Mouse (Mus musculus): ENCODE measurements around the gene Ddx52. TPM values are rescaled to one million over a fixed set of nuclear protein-coding genes. Genes with fewer than 3 reads are reported as not detected.

Ddx52 gene
- total and polyA plus RNA-seq, 3 experiments, result 3.2 to 82.8 (median 54.2) TPM

GRCm38 (mm10) chr11:83975488-83975887 lies 33.6 kb downstream of the Ddx52 start:
- Histone ChIP-seq H3K4me3 (ENCODE audit: low read depth, low read length) (no peak overlapping the region), H3K9me3 (replicated peaks) (no peaks in the 10 kb centered on the region), H3K27me3 (ENCODE audit: insufficient read depth, low read length) (no peaks in the 10 kb centered on the region), H3K4me1 (ENCODE audit: insufficient read depth, low read depth, low read length) (peaks cover 21% of the 10 kb centered on the region), H3K36me3 (replicated peaks) (peaks cover 88% of the 10 kb centered on the region)
- 0 out of 2 replicates have a peak, but pooled peaks have one; percentile 41 for TF ChIP-seq TAL1 (conservative IDR thresholded peaks at IDR 0.05; ENCODE audit: low read depth, low read length)
- no peak for TF ChIP-seq CTCF (IDR thresholded peaks at IDR 0.05; ENCODE audit: low read depth, low read length)
- ATAC-seq (ENCODE audit: extremely low read depth, insufficient number of reproducible peaks, low FRiP score, poor library complexity, severe bottlenecking) (no peak), DNase-seq (ENCODE audit: low spot score) (no peak)

GRCm38 (mm10) chr11:83976236-83976977 lies 34.5 kb downstream of the Ddx52 start:
- H3K4me3 ChIP-seq (ENCODE audit: low read depth, low read length), result no peak overlapping the region
- peaks cover 89% of the 10 kb centered on the region for H3K36me3 ChIP-seq (replicated peaks)
- peaks cover 21% of the 10 kb centered on the region for H3K4me1 ChIP-seq (ENCODE audit: insufficient read depth, low read depth, low read length)
- ATAC-seq (ENCODE audit: extremely low read depth, insufficient number of reproducible peaks, low FRiP score, poor library complexity, severe bottlenecking) (no peak), DNase-seq (ENCODE audit: low spot score) (no peak)
- H3K27me3 ChIP-seq (ENCODE audit: insufficient read depth, low read length), result no peaks in the 10 kb centered on the region
- no peaks in the 10 kb centered on the region for H3K9me3 ChIP-seq (replicated peaks)
- no peak for TF ChIP-seq TAL1 (conservative IDR thresholded peaks at IDR 0.05; ENCODE audit: low read depth, low read length)
- no peak for TF ChIP-seq CTCF (IDR thresholded peaks at IDR 0.05; ENCODE audit: low read depth, low read length)
- no peak for TF ChIP-seq GATA2 (IDR thresholded peaks at IDR 0.05; ENCODE audit: borderline replicate concordance, low read depth, low read length)
- TF ChIP-seq POLR2AphosphoS5 (IDR thresholded peaks at IDR 0.05; ENCODE audit: insufficient replicate concordance, low read depth, low read length), result no peak
- no peak for TF ChIP-seq GATA1 (IDR thresholded peaks at IDR 0.05; ENCODE audit: borderline replicate concordance, low read length)

- ATAC-seq (ENCODE audit: extremely low read depth, insufficient number of reproducible peaks, low FRiP score, poor library complexity, severe bottlenecking) (no peak), DNase-seq (ENCODE audit: low spot score) (no peak)
- no peaks in the 10 kb centered on the region for H3K9me3 ChIP-seq (replicated peaks)
- H3K36me3 ChIP-seq (replicated peaks), result peaks cover 87% of the 10 kb centered on the region
- H3K27me3 ChIP-seq (ENCODE audit: insufficient read depth, low read length), result no peaks in the 10 kb centered on the region
- peaks cover 20% of the 10 kb centered on the region for H3K4me1 ChIP-seq (ENCODE audit: insufficient read depth, low read depth, low read length)
- H3K4me3 ChIP-seq (ENCODE audit: low read depth, low read length), result no peak overlapping the region
- no peak for TF ChIP-seq TAL1 (conservative IDR thresholded peaks at IDR 0.05; ENCODE audit: low read depth, low read length)
- TF ChIP-seq GATA1 (IDR thresholded peaks at IDR 0.05; ENCODE audit: borderline replicate concordance, low read length), result no peak
- no peak for TF ChIP-seq CTCF (IDR thresholded peaks at IDR 0.05; ENCODE audit: low read depth, low read length)
- no peak for TF ChIP-seq POLR2AphosphoS5 (IDR thresholded peaks at IDR 0.05; ENCODE audit: insufficient replicate concordance, low read depth, low read length)
- no peak for TF ChIP-seq GATA2 (IDR thresholded peaks at IDR 0.05; ENCODE audit: borderline replicate concordance, low read depth, low read length)
Observed at GRCm38 (mm10) chr11:83977810-83978209, 35.9 kb downstream of the Ddx52 start.

GRCm38 (mm10) chr11:83979992-83980391 lies 38.1 kb downstream of the Ddx52 start:
- Histone ChIP-seq H3K9me3 (replicated peaks) (no peaks in the 10 kb centered on the region), H3K4me1 (ENCODE audit: insufficient read depth, low read depth, low read length) (peaks cover 6% of the 10 kb centered on the region), H3K27me3 (ENCODE audit: insufficient read depth, low read length) (no peaks in the 10 kb centered on the region), H3K4me3 (ENCODE audit: low read depth, low read length) (no peak overlapping the region), H3K36me3 (replicated peaks) (peaks cover 87% of the 10 kb centered on the region)
- DNase-seq (ENCODE audit: low spot score) (no peak), ATAC-seq (ENCODE audit: extremely low read depth, insufficient number of reproducible peaks, low FRiP score, poor library complexity, severe bottlenecking) (no peak)
- TF ChIP-seq POLR2AphosphoS5 (IDR thresholded peaks at IDR 0.05; ENCODE audit: insufficient replicate concordance, low read depth, low read length), result no peak

GRCm38 (mm10) chr11:83981338-83981737 lies 39.5 kb downstream of the Ddx52 start:
- no peak for DNase-seq (ENCODE audit: low spot score)
- Histone ChIP-seq H3K36me3 (replicated peaks) (peaks cover 87% of the 10 kb centered on the region), H3K4me1 (ENCODE audit: insufficient read depth, low read depth, low read length) (no peaks in the 10 kb centered on the region), H3K4me3 (ENCODE audit: low read depth, low read length) (no peak overlapping the region), H3K9me3 (replicated peaks) (no peaks in the 10 kb centered on the region), H3K27me3 (ENCODE audit: insufficient read depth, low read length) (no peaks in the 10 kb centered on the region)
- TF ChIP-seq CTCF (IDR thresholded peaks at IDR 0.05; ENCODE audit: low read depth, low read length) (no peak), GATA1 (IDR thresholded peaks at IDR 0.05; ENCODE audit: borderline replicate concordance, low read length) (no peak), POLR2AphosphoS5 (IDR thresholded peaks at IDR 0.05; ENCODE audit: insufficient replicate concordance, low read depth, low read length) (no peak), TAL1 (conservative IDR thresholded peaks at IDR 0.05; ENCODE audit: low read depth, low read length) (no peak), GATA2 (IDR thresholded peaks at IDR 0.05; ENCODE audit: borderline replicate concordance, low read depth, low read length) (no peak)
- ATAC-seq (ENCODE audit: extremely low read depth, insufficient number of reproducible peaks, low FRiP score, poor library complexity, severe bottlenecking), result no peak

- peaks cover 91% of the 10 kb centered on the region for H3K36me3 ChIP-seq (replicated peaks)
- ATAC-seq (ENCODE audit: extremely low read depth, insufficient number of reproducible peaks, low FRiP score, poor library complexity, severe bottlenecking) (no peak), DNase-seq (ENCODE audit: low spot score) (no peak)
Observed at GRCm38 (mm10) chr11:83991701-83992100, 49.8 kb downstream of the Ddx52 start.

More at GRCm38 (mm10) chr11:83991701-83992100, 49.8 kb downstream of the Ddx52 start:
- H3K9me3 ChIP-seq (replicated peaks), result no peaks in the 10 kb centered on the region
- TF ChIP-seq GATA2 (IDR thresholded peaks at IDR 0.05; ENCODE audit: borderline replicate concordance, low read depth, low read length) (no peak), CTCF (IDR thresholded peaks at IDR 0.05; ENCODE audit: low read depth, low read length) (no peak), GATA1 (IDR thresholded peaks at IDR 0.05; ENCODE audit: borderline replicate concordance, low read length) (no peak), TAL1 (conservative IDR thresholded peaks at IDR 0.05; ENCODE audit: low read depth, low read length) (no peak), POLR2AphosphoS5 (IDR thresholded peaks at IDR 0.05; ENCODE audit: insufficient replicate concordance, low read depth, low read length) (no peak)
- H3K27me3 ChIP-seq (ENCODE audit: insufficient read depth, low read length), result no peaks in the 10 kb centered on the region
- no peaks in the 10 kb centered on the region for H3K4me1 ChIP-seq (ENCODE audit: insufficient read depth, low read depth, low read length)
- H3K4me3 ChIP-seq (ENCODE audit: low read depth, low read length), result no peak overlapping the region

All from G1E (cell line).